Mouse (Mus musculus) megakaryocyte, embryonic 14.5 days (primary cell): ENCODE results near the gene Hpd.

Experiments used
- FLI1 ChIP-seq: IDR thresholded peaks from 2 replicates; pipeline ENCODE4 v1.6.1; 2012; ENCODE audit warnings: low read length, inconsistent platforms, mixed read lengths
- GATA1 ChIP-seq: IDR thresholded peaks from 3 replicates; pipeline ENCODE4 v1.6.1; 2012; ENCODE audit warnings: mixed read lengths, low read length, inconsistent platforms, borderline replicate concordance

- no peak for TF ChIP-seq FLI1
- TF ChIP-seq GATA1: no peak
These were observed 46.0 kb downstream of the Hpd start for GRCm38 (mm10) chr5:123136361-123137043.
